Mouse (Mus musculus): ENCODE data around the gene Rabgap1l. TPM values are rescaled to one million over a fixed set of nuclear protein-coding genes. Genes with fewer than 3 reads are reported as not detected.

Rabgap1l gene
- polyA plus RNA-seq, 1 experiment from 2014 or later: 23.2 TPM

DNA sequence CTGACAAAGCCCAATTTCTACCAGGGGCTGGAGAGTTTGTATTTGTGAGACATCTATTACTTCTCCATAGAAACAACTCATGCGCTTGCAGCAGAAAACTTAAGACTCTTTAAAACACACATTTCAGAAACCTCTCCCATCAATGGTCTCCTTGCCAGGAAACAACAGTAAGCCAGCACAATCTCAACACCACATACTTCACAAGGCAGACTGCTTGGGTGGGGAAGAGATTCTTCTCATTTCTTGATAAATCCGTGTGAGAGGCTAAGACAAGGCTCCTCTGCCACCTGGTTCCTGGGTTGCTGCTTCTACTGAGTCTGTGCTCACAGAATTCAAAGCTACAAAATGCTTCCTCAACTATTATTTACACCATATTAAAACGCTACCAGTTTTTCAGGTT lies 543.2 kb downstream of the Rabgap1l start:
- no peaks in the 10 kb centered on the region for H3K27me3 ChIP-seq (replicated peaks; ENCODE audit: control insufficient read depth, insufficient read depth, low read length)
- no peak overlapping the region for H3K27ac ChIP-seq (ENCODE audit: low read depth, low read length)
- TF ChIP-seq CTCF (IDR thresholded peaks at IDR 0.05; ENCODE audit: low read depth): no peak
- H3K4me2 ChIP-seq (replicated peaks; ENCODE audit: low read depth): no peak overlapping the region
- no peak for ATAC-seq
- no peaks in the 10 kb centered on the region for H3K4me1 ChIP-seq (replicated peaks; ENCODE audit: control insufficient read depth, insufficient read depth, low read length)
- no peak overlapping the region for H3K9ac ChIP-seq (ENCODE audit: low read depth, low read length)
- H3K4me3 ChIP-seq (ENCODE audit: low read depth, low read length): no peak overlapping the region
- H3K9me3 ChIP-seq (ENCODE audit: control insufficient read depth): no peaks in the 10 kb centered on the region
- WGBS: 66% methylated on average over 3 of the region's 3 CpGs
- H3K36me3 ChIP-seq (ENCODE audit: control insufficient read depth, insufficient read depth): no peaks in the 10 kb centered on the region

- Histone ChIP-seq H3K36me3 (ENCODE audit: control insufficient read depth, insufficient read depth) (no peaks in the 10 kb centered on the region), H3K9me3 (ENCODE audit: control insufficient read depth) (no peaks in the 10 kb centered on the region), H3K4me3 (ENCODE audit: low read depth, low read length) (no peak overlapping the region), H3K27ac (ENCODE audit: low read depth, low read length) (no peak overlapping the region), H3K27me3 (replicated peaks; ENCODE audit: control insufficient read depth, insufficient read depth, low read length) (no peaks in the 10 kb centered on the region), H3K4me1 (replicated peaks; ENCODE audit: control insufficient read depth, insufficient read depth, low read length) (no peaks in the 10 kb centered on the region), H3K4me2 (replicated peaks; ENCODE audit: low read depth) (no peak overlapping the region), H3K9ac (ENCODE audit: low read depth, low read length) (no peak overlapping the region)
- TF ChIP-seq CTCF (IDR thresholded peaks at IDR 0.05; ENCODE audit: low read depth): no peak
- WGBS: 84% methylated on average over 9 of the region's 9 CpGs
- no peak for ATAC-seq
Observed at GRCm38 (mm10) chr1:160247473-160247872, 545.5 kb downstream of the Rabgap1l start.

- Histone ChIP-seq H3K4me1 (replicated peaks; ENCODE audit: control insufficient read depth, insufficient read depth, low read length) (no peaks in the 10 kb centered on the region), H3K4me2 (replicated peaks; ENCODE audit: low read depth) (no peak overlapping the region), H3K4me3 (ENCODE audit: low read depth, low read length) (no peak overlapping the region), H3K27ac (ENCODE audit: low read depth, low read length) (no peak overlapping the region), H3K27me3 (replicated peaks; ENCODE audit: control insufficient read depth, insufficient read depth, low read length) (no peaks in the 10 kb centered on the region), H3K9me3 (ENCODE audit: control insufficient read depth) (no peaks in the 10 kb centered on the region), H3K36me3 (ENCODE audit: control insufficient read depth, insufficient read depth) (no peaks in the 10 kb centered on the region), H3K9ac (ENCODE audit: low read depth, low read length) (no peak overlapping the region)
- no peak for ATAC-seq
- no peak for TF ChIP-seq CTCF (IDR thresholded peaks at IDR 0.05; ENCODE audit: low read depth)
- WGBS: 58% methylated on average over 4 of the region's 4 CpGs
Observed at GRCm38 (mm10) chr1:160246844-160247243, 546.2 kb downstream of the Rabgap1l start.

DNA sequence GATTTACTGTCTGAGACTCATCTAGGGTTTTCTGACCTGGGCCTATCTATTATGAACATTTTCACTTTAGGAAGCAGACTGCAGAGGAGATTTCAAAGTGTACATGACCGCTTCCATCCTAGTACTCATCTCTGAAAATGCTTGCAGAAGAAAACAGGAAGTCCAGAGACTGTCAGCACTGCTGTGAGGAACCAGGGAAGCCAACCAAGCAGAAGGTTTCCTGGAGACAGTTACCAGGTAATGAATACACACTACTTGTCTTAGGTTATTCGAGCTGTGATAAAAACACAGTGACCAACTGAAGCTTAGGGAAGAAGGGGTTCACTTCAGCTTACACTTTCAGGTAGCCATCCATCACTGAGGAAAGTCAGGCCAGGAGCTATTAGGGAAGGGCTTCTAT lies 547.1 kb downstream of the Rabgap1l start:
- H3K9me3 ChIP-seq (ENCODE audit: control insufficient read depth): no peaks in the 10 kb centered on the region
- WGBS: 64% methylated on average over 2 of the region's 2 CpGs
- no peaks in the 10 kb centered on the region for H3K27me3 ChIP-seq (replicated peaks; ENCODE audit: control insufficient read depth, insufficient read depth, low read length)
- no peaks in the 10 kb centered on the region for H3K4me1 ChIP-seq (replicated peaks; ENCODE audit: control insufficient read depth, insufficient read depth, low read length)
- no peak overlapping the region for H3K4me3 ChIP-seq (ENCODE audit: low read depth, low read length)
- no peak for ATAC-seq
- no peak overlapping the region for H3K4me2 ChIP-seq (replicated peaks; ENCODE audit: low read depth)
- TF ChIP-seq CTCF (IDR thresholded peaks at IDR 0.05; ENCODE audit: low read depth): no peak
- H3K27ac ChIP-seq (ENCODE audit: low read depth, low read length): no peak overlapping the region
- H3K9ac ChIP-seq (ENCODE audit: low read depth, low read length): no peak overlapping the region
- no peaks in the 10 kb centered on the region for H3K36me3 ChIP-seq (ENCODE audit: control insufficient read depth, insufficient read depth)

GRCm38 (mm10) chr1:160244689-160245088 lies 548.3 kb downstream of the Rabgap1l start:
- Histone ChIP-seq H3K4me2 (replicated peaks; ENCODE audit: low read depth) (no peak overlapping the region), H3K36me3 (ENCODE audit: control insufficient read depth, insufficient read depth) (no peaks in the 10 kb centered on the region), H3K27ac (ENCODE audit: low read depth, low read length) (no peak overlapping the region), H3K4me1 (replicated peaks; ENCODE audit: control insufficient read depth, insufficient read depth, low read length) (no peaks in the 10 kb centered on the region), H3K27me3 (replicated peaks; ENCODE audit: control insufficient read depth, insufficient read depth, low read length) (no peaks in the 10 kb centered on the region), H3K4me3 (ENCODE audit: low read depth, low read length) (no peak overlapping the region), H3K9me3 (ENCODE audit: control insufficient read depth) (no peaks in the 10 kb centered on the region), H3K9ac (ENCODE audit: low read depth, low read length) (no peak overlapping the region)
- TF ChIP-seq CTCF (IDR thresholded peaks at IDR 0.05; ENCODE audit: low read depth): no peak
- 78% methylated on average over 5 of the region's 5 CpGs for WGBS
- ATAC-seq: no peak

- H3K4me1 ChIP-seq (replicated peaks; ENCODE audit: control insufficient read depth, insufficient read depth, low read length): no peaks in the 10 kb centered on the region
- H3K4me2 ChIP-seq (replicated peaks; ENCODE audit: low read depth): no peak overlapping the region
- 0 out of 2 replicates have a peak, but pooled peaks cover 4% of the 10 kb centered on the region for H3K36me3 ChIP-seq (ENCODE audit: control insufficient read depth, insufficient read depth)
- ATAC-seq: no peak
- H3K4me3 ChIP-seq (ENCODE audit: low read depth, low read length): no peak overlapping the region
- WGBS: 90% methylated on average over 2 of the region's 2 CpGs
- no peaks in the 10 kb centered on the region for H3K9me3 ChIP-seq (ENCODE audit: control insufficient read depth)
- H3K27ac ChIP-seq (ENCODE audit: low read depth, low read length): no peak overlapping the region
- TF ChIP-seq CTCF (IDR thresholded peaks at IDR 0.05; ENCODE audit: low read depth): no peak
- no peaks in the 10 kb centered on the region for H3K27me3 ChIP-seq (replicated peaks; ENCODE audit: control insufficient read depth, insufficient read depth, low read length)
- no peak overlapping the region for H3K9ac ChIP-seq (ENCODE audit: low read depth, low read length)
Observed at GRCm38 (mm10) chr1:160240091-160240490, 552.9 kb downstream of the Rabgap1l start.

GRCm38 (mm10) chr1:160238852-160239443 lies 554.1 kb downstream of the Rabgap1l start:
- Histone ChIP-seq H3K4me2 (replicated peaks; ENCODE audit: low read depth) (no peak overlapping the region), H3K9me3 (ENCODE audit: control insufficient read depth) (no peaks in the 10 kb centered on the region), H3K4me3 (ENCODE audit: low read depth, low read length) (no peak overlapping the region), H3K27ac (ENCODE audit: low read depth, low read length) (no peak overlapping the region), H3K4me1 (replicated peaks; ENCODE audit: control insufficient read depth, insufficient read depth, low read length) (no peaks in the 10 kb centered on the region), H3K27me3 (replicated peaks; ENCODE audit: control insufficient read depth, insufficient read depth, low read length) (no peaks in the 10 kb centered on the region), H3K36me3 (ENCODE audit: control insufficient read depth, insufficient read depth) (0 out of 2 replicates have a peak, but pooled peaks cover 4% of the 10 kb centered on the region), H3K9ac (ENCODE audit: low read depth, low read length) (no peak overlapping the region)
- 96% methylated on average over 1 of the region's 1 CpGs for WGBS
- peak; percentile 15; the same call in 1 of the 2 replicates for TF ChIP-seq CTCF (IDR thresholded peaks at IDR 0.05; ENCODE audit: low read depth)
- no peak for ATAC-seq
